Mouse (Mus musculus) heart, embryonic 14.5 days (tissue): ENCODE measurements at regions not wholly inside any gene's neighbourhood (a gene's known extent, or its start where the extent isn't known, plus 50 kb on each side); places are given as distances from the start of the nearest gene placed in this dataset.

Experiments used
- ATAC-seq: fragments of 200-750 bp; cut with Nextera tagmentation; 2 replicates; pipeline ENCODE4 v1.8.0; 2017; ENCODE audit warnings: low read depth, moderate TSS enrichment; ENCODE audit not compliant: insufficient number of reproducible peaks, insufficient read depth, low FRiP score
- H3K27ac ChIP-seq, 2 experiments: fragments of 200-500 bp in 1 of 2; fragments of 300-500 bp in 1 of 2; sonication (generic) in 1 of 2; replicated peaks in 1 of 2; 2 replicates each; pipeline ENCODE4 v1.5.1; 2012 to 2014; ENCODE audit warnings: low read depth in 2 of 2, low read length in 2 of 2, control low read depth in 1 of 2, mild to moderate bottlenecking in 1 of 2, mixed read lengths in 1 of 2; ENCODE audit not compliant: control insufficient read depth in 1 of 2, insufficient read depth in 1 of 2
- H3K27me3 ChIP-seq: fragments of 300-500 bp; sonication (generic); 2 replicates; pipeline ENCODE4 v1.6.1; 2014; ENCODE audit warnings: mild to moderate bottlenecking, low read length, control low read depth; ENCODE audit not compliant: control insufficient read depth, insufficient read depth
- H3K36me3 ChIP-seq: fragments of 300-500 bp; sonication (generic); 2 replicates; pipeline ENCODE4 v1.6.1; 2014; ENCODE audit warnings: mild to moderate bottlenecking, control low read depth, low read length, mixed read lengths; ENCODE audit not compliant: control insufficient read depth, insufficient read depth
- H3K4me1 ChIP-seq, 2 experiments: fragments of 200-500 bp in 1 of 2; fragments of 300-500 bp in 1 of 2; sonication (generic) in 1 of 2; 2 replicates each; pipeline ENCODE4 v1.6.1; 2012 to 2014; ENCODE audit warnings: low read length in 2 of 2, control low read depth in 1 of 2, mixed read lengths in 1 of 2; ENCODE audit not compliant: control insufficient read depth in 2 of 2, insufficient read depth in 2 of 2
- H3K4me2 ChIP-seq: fragments of 300-500 bp; sonication (generic); 2 replicates; pipeline ENCODE4 v1.6.1; 2014; ENCODE audit warnings: mild to moderate bottlenecking, low read length
- H3K4me3 ChIP-seq, 2 experiments: fragments of 200-500 bp in 1 of 2; fragments of 300-500 bp in 1 of 2; sonication (generic) in 1 of 2; 2 replicates each; pipeline ENCODE4 v1.5.1; 2012 to 2014; ENCODE audit warnings: low read length in 2 of 2, mild to moderate bottlenecking in 2 of 2, control low read depth in 1 of 2, low read depth in 1 of 2, moderate library complexity in 1 of 2; ENCODE audit not compliant: control insufficient read depth in 1 of 2, insufficient read depth in 1 of 2
- H3K9ac ChIP-seq: fragments of 300-500 bp; sonication (generic); 2 replicates; pipeline ENCODE4 v1.6.1; 2014; ENCODE audit warnings: mild to moderate bottlenecking, low read length
- H3K9me3 ChIP-seq: fragments of 300-500 bp; sonication (generic); 2 replicates; pipeline ENCODE4 v1.6.1; 2016; ENCODE audit warnings: low read length, control low read depth; ENCODE audit not compliant: control insufficient read depth
- WGBS: fragments of 180-500 bp; shearing (Covaris S2); extraction: QIAGEN DNeasy Blood & Tissue Kit; methylation state at CpG from one replicate; pipeline ENCODE4 v1.1.7; 2014; 5-methylcytosine and 5-hydroxymethylcytosine counted together

DNA sequence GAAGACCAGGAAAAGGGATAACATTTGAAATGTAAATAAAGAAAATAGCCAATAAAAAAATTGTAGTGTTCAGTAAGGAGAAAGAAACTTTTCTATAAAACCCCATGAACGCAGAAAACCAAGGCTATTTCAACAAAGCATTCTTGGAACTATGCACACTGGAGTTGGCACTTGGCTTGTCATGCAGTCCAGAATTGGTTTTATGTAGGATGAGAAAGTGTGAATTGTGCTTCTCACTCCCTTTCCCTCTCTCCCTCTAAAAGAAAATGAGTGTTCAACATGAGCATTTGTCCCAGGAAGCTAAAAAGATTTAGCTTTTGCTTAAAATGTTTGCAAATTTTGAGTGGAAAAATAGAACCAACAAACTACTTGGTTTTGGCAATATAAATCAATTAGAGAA is 841.6 kb upstream of the Adam24 start:
- no peak overlapping the region for H3K27ac ChIP-seq
- WGBS: 85% methylated on average over 1 of the region's 1 CpGs
- H3K4me1 ChIP-seq: no peaks in the 10 kb centered on the region
- no peak for ATAC-seq
- no peaks in the 10 kb centered on the region for H3K27me3 ChIP-seq
- no peaks in the 10 kb centered on the region for H3K9me3 ChIP-seq
- no peaks in the 10 kb centered on the region for H3K36me3 ChIP-seq
- H3K4me2 ChIP-seq: no peak overlapping the region
- H3K9ac ChIP-seq: no peak overlapping the region
- H3K4me3 ChIP-seq: no peak overlapping the region

DNA sequence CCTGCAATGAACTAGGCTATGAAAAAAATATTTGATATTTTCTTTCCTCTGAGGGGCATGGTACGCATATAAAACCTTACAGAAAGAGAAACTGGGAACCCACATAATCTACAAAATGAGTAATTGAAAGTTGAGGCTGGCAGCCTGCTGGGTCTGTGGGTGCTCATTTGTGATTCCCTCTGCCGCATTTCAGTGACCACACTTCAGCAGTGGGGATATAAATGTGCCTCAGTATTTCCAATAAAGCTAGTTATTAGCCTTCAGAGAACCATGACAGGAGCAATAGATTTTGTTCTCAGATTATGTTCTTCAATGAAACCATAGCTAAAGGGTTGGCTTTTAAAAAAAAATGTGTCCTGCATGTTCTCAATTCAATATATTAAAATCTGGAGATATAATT is 828.0 kb upstream of the Adam24 start:
- Histone ChIP-seq H3K4me1 (no peaks in the 10 kb centered on the region), H3K9ac (no peak overlapping the region), H3K9me3 (no peaks in the 10 kb centered on the region), H3K36me3 (no peaks in the 10 kb centered on the region), H3K4me3 (no peak overlapping the region), H3K27ac (no peak overlapping the region), H3K4me2 (no peak overlapping the region), H3K27me3 (no peaks in the 10 kb centered on the region)
- no peak for ATAC-seq
- 71% methylated on average over 2 of the region's 2 CpGs for WGBS

DNA sequence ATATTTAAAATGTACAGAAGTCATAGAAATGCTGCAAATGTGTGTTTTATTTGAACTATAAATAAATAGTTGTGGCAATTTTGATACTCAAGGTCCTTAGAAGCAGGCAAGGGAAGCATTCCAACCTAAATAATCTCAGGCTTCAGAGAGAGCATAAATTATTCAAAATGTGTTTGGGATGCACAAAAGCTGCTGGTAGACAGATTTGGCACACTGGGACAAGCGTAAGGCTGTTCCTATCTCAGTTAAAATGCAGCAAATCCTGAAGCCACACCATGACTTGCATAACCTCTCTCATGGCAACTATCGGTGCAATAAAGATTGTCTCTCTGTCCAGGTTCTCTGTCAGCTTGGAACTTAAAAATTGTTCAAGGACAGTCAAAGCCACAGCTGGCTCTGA is 812.3 kb upstream of the Adam24 start:
- Histone ChIP-seq H3K27me3 (no peaks in the 10 kb centered on the region), H3K9me3 (no peaks in the 10 kb centered on the region), H3K9ac (no peak overlapping the region), H3K36me3 (no peaks in the 10 kb centered on the region), H3K4me3 (no peak overlapping the region), H3K27ac (no peak overlapping the region), H3K4me2 (no peak overlapping the region), H3K4me1 (no peaks in the 10 kb centered on the region)
- 81% methylated on average over 2 of the region's 2 CpGs for WGBS
- ATAC-seq: no peak

DNA sequence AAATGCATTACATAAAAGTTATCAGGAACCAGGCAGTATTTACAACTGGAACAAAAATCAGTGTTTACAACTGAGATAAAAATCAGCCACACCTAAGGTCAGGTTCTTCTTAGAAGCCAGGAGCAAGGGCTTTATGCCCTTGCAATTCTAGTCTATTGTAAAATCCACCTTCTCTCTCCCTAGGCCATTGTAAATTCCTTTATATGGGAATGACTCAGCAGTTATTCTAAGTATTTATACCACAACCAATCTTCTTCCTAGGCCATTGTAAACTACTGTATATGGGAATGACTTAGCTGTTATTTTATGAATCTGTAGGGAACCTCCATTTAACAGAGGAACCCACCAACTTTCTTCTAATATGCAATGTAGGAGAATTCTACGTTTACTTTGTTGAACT is 772.6 kb upstream of the Adam24 start:
- WGBS: 51% methylated on average over 1 of the region's 1 CpGs
- no peak overlapping the region for H3K4me3 ChIP-seq
- no peaks in the 10 kb centered on the region for H3K9me3 ChIP-seq
- H3K4me2 ChIP-seq: no peak overlapping the region
- H3K4me1 ChIP-seq: no peaks in the 10 kb centered on the region
- no peak for ATAC-seq
- no peaks in the 10 kb centered on the region for H3K27me3 ChIP-seq
- no peak overlapping the region for H3K9ac ChIP-seq
- H3K36me3 ChIP-seq: no peaks in the 10 kb centered on the region
- H3K27ac ChIP-seq: no peak overlapping the region

DNA sequence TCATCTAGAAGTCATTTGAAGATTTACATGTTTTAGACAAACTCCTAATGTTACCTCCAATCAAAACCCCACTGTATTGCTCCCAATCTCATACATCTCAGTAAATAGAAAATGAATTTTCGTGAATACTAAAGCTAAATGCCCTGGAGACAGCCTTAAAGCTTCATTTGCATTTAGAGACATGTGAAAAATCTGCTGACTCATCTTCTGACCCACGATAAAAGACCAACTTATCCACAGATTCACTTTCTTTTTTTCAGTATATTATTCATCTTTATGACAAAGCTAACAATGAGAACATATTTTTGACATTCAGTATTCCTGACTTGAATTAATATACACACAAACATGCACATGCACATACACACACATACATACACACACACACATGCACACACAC is 762.0 kb upstream of the Adam24 start:
- H3K4me1 ChIP-seq: no peaks in the 10 kb centered on the region
- no peaks in the 10 kb centered on the region for H3K27me3 ChIP-seq
- no peak overlapping the region for H3K4me3 ChIP-seq
- no peak overlapping the region for H3K27ac ChIP-seq
- H3K9ac ChIP-seq: no peak overlapping the region
- no peak overlapping the region for H3K4me2 ChIP-seq
- WGBS: 49% methylated on average over 2 of the region's 2 CpGs
- no peaks in the 10 kb centered on the region for H3K9me3 ChIP-seq
- H3K36me3 ChIP-seq: no peaks in the 10 kb centered on the region
- ATAC-seq: no peak

DNA sequence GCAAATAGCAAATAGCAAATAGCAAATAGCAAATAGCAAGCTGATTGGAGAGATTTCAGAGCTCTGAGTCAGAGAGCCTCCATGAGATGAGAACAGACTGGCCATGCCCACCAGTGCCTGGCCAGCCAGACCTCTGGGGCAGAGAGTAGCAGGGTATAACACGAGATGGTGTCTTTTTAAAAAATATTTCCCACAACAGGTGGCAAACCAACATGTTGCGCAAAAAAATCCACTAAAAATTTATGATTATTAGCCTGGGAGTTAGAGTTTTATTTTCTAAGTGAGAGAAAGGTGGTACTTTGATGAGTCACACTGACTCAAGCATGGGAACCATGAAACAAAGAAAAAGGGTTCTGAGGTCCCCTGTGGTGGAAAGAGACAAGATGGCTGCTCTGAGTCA is 753.5 kb upstream of the Adam24 start:
- no peaks in the 10 kb centered on the region for H3K36me3 ChIP-seq
- H3K9ac ChIP-seq: no peak overlapping the region
- no peak overlapping the region for H3K4me2 ChIP-seq
- H3K27ac ChIP-seq: no peak overlapping the region
- ATAC-seq: no peak
- WGBS: 81% methylated on average over 2 of the region's 2 CpGs
- H3K4me3 ChIP-seq: no peak overlapping the region
- 0 out of 2 replicates have a peak, but pooled peaks cover 2% of the 10 kb centered on the region for H3K9me3 ChIP-seq
- H3K27me3 ChIP-seq: no peaks in the 10 kb centered on the region
- no peaks in the 10 kb centered on the region for H3K4me1 ChIP-seq

DNA sequence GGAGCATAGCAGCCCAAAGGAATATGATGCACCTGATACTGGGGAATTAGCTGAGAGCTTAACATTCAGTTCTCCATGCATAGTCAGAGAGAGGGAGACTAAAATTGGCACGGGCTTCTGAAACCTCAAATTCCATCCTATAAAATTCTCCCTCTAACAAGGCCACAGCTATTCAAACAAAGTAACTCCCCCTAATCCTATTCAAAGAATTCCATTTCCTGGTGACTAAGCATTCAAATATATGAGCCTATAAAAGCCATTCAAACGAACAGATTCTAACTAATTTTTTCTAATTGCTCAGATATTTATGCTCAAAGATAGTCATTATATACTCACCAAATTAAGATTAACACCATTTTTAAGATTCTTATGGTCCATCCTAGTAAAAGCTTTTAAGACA is 751.1 kb upstream of the Adam24 start:
- Histone ChIP-seq H3K4me2 (no peak overlapping the region), H3K9ac (no peak overlapping the region), H3K4me1 (no peaks in the 10 kb centered on the region), H3K27ac (no peak overlapping the region), H3K27me3 (no peaks in the 10 kb centered on the region), H3K4me3 (no peak overlapping the region), H3K9me3 (0 out of 2 replicates have a peak, but pooled peaks cover 2% of the 10 kb centered on the region), H3K36me3 (no peaks in the 10 kb centered on the region)
- 54% methylated on average over 2 of the region's 2 CpGs for WGBS
- ATAC-seq: no peak

DNA sequence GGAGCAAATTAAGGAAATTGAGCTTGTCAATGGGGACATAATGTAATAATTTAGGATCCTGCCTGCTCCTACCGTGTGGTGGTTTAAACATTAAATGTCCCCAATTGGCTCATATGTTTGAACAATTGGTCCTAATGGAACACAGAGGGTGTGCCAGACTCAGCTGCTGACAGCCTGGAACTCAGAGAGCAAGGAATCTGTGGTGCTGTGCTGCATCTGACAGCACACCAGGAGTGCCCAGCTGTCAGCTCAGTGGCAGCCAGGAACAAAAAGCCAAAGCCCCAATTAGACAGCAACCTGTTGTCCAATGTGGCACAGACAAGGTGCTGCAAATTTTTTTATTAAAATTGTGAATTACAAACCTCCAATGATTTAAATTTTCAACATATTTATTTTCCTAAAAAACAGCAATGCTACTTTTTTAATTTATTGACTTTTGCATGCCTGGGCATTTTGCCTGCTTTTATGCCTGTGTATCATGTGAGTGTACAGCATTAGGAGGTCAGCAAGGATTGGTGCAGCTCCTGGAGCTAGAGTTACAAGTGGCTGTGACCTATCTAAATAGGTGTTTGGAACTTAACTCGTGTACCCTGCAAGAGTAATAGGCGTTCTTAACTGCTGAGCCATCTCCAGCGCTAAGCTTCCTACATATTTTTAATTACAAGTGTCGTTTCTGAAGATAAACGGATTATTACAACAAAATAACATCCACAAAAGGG is 724.5 kb upstream of the Adam24 start:
- Histone ChIP-seq H3K4me2 (no peak overlapping the region), H3K27me3 (no peaks in the 10 kb centered on the region), H3K9me3 (no peaks in the 10 kb centered on the region), H3K27ac (no peak overlapping the region), H3K4me1 (no peaks in the 10 kb centered on the region), H3K9ac (no peak overlapping the region), H3K4me3 (no peak overlapping the region), H3K36me3 (no peaks in the 10 kb centered on the region)
- 41% methylated on average over 6 of the region's 6 CpGs for WGBS
- ATAC-seq: no peak
